Mouse (Mus musculus) CH12F3 (cell line): ENCODE results near the gene Phactr3.

ENCODE experiments used
- in situ Hi-C: fragments of 300-500 bp; cut with MboI; formaldehyde crosslinking; loops from 2 replicates; pipeline ENCODE4 v1.14.3; 2020; ENCODE audit warnings: low sequenced_read_pairs

Phactr3 gene

GRCm38 (mm10) chr2:178131606-178132365 lies 13.0 kb downstream of the Phactr3 start:
- in situ Hi-C loops, result loop anchor here (10.0 kb wide), 1 partner anchor 133 kb away; no protein-coding TSS in a partner anchor

- in situ Hi-C loops, result loop anchor here (10.0 kb wide), 1 partner anchor 129 kb away; no protein-coding TSS in a partner anchor
These were observed 16.9 kb downstream of the Phactr3 start for GRCm38 (mm10) chr2:178135713-178136112.

DNA sequence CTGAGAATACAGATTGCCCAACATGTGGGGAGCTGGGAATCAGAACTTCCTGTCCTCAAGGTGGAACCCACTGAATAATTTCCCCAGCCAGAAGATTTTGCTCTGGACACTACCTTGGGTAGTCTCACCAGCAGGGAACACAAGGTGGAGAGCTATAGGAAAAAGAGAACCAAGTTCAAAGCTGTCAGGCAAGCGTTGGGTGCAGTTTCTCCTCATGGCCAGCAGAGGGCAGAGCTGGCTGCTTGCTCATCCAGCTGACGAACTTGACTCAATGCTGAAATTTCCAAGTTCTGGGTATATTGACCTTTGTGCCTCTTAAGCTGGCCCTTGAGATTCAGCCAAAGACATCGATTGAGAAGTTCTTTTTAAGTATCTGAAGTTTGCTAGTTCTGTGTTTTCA lies 18.7 kb downstream of the Phactr3 start:
- in situ Hi-C loops, result loop anchor here (10.0 kb wide), 1 partner anchor 127 kb away; no protein-coding TSS in a partner anchor

- in situ Hi-C loops, result no loop called here
These were observed 22.7 kb downstream of the Phactr3 start for GRCm38 (mm10) chr2:178141489-178141922.

GRCm38 (mm10) chr2:178142291-178143023 lies 23.7 kb downstream of the Phactr3 start:
- in situ Hi-C loops, result no loop called here

DNA sequence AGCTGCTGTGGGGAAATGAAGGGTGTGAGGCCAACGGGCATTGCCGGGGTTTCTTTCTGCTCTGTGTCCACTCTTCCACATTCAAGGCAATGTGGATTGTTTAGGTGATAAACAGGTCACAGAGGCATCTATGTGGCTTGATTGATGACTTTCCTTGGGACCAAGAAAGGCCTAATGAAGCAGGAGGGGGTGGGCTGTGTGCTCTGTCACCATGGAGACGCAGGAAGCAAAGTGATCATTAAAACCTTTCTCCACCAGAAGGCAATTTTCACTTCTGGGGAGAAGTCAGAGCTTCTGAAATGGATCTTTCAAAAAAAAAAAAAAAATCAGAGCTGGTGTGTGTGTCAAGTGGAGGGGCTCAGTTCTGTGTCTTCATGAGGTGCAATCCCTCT lies 24.2 kb downstream of the Phactr3 start:
- in situ Hi-C loops, result no loop called here

- in situ Hi-C loops, result no loop called here
These were observed 25.1 kb downstream of the Phactr3 start for GRCm38 (mm10) chr2:178143898-178144297.

GRCm38 (mm10) chr2:178149312-178149711 lies 30.5 kb downstream of the Phactr3 start:
- in situ Hi-C loops, result no loop called here

- in situ Hi-C loops, result no loop called here
These were observed 31.9 kb downstream of the Phactr3 start for GRCm38 (mm10) chr2:178150697-178151096.

GRCm38 (mm10) chr2:178153601-178154000 lies 34.8 kb downstream of the Phactr3 start:
- in situ Hi-C loops, result no loop called here

DNA sequence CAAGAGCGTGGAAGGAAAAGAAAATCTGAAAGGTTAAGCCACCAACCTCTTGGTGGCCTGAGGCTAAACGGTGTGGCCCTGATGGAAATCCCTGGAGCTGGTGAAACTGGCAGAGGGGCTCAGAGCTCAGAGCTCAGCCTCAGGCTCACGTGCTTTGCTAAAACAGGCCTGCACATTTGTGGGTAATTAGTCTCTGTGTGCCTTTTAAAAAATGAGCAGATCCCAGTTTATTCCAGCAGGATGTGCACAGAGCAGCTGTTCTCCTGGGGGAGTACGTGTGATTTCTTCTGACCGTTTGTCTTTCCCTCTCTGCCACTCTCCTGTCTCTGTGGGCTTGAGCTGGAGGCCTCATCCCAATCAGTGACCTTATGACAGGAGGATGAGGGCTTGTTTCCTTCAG lies 35.4 kb downstream of the Phactr3 start:
- in situ Hi-C loops, result no loop called here

DNA sequence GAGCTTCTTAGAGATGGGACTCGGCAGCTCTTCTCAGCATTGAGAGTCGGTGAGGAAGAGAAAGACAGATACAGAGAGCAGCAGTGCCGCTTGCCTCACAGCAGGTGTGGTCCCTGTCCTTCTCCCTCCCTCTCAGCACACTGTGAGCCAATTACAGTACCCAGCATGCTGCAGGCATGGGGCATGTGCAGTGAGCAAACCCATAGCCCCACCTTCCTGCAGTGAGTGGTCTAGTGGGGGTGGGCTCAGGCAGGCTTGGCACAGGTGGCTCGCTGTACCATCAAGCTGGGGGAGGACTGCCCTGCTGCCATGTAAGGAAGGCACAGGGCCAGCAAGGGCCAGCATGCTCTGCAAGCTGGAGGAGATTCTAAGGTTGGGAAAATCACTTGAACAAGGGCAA lies 35.8 kb downstream of the Phactr3 start:
- in situ Hi-C loops, result no loop called here

DNA sequence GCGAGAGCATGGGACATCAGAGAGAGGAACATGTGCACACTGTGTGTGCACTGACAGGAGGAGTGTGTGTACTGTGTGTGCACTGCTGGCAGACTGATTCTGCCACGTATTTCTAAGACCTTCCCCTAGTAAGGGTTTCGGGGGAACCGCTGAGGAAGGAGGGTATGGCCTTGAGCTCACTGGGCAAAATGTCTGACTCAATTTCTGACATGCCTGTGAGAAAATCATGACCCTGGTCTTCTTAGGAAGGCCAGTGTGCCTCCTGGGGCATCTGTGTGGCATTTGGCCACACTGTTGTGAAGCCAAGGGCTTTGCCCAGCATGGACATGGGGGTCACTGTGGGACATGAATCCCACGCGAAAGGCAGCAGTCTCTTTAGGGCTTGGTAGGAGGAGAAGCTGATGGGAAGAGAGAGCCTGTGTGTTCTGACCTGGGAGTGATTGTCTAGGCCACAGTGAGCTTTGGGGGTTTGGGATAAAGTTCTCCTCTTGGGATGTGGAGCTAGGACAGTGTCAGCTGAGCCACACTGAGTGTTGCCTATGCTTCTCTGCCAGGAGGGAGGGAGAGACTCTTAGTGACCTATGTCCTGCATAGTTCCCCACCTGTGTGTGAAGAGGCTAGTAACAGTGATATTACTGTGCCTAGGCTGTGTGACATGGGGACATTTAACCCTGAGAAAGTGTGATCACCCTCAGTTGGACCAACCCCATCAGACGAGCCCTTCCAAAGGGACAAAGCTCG lies 36.6 kb downstream of the Phactr3 start:
- in situ Hi-C loops, result no loop called here

DNA sequence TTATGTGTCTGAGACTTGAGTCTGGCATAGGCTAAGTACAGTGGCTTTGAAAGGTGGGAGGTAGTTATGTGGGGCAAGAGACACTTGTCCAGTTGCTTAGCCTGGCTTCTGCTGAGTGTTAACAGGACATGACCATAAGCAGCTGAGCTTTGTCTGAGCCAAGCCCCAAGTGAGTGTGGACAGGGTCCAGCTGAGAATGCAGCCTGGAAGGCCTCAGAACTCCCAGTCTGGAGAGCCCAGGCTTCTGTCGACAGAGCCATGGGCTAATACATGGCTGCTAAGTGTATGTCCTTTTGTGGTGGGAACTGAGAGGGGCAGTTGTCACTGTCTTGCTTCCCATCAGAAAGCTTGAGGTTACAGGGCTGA lies 37.1 kb downstream of the Phactr3 start:
- in situ Hi-C loops, result no loop called here

DNA sequence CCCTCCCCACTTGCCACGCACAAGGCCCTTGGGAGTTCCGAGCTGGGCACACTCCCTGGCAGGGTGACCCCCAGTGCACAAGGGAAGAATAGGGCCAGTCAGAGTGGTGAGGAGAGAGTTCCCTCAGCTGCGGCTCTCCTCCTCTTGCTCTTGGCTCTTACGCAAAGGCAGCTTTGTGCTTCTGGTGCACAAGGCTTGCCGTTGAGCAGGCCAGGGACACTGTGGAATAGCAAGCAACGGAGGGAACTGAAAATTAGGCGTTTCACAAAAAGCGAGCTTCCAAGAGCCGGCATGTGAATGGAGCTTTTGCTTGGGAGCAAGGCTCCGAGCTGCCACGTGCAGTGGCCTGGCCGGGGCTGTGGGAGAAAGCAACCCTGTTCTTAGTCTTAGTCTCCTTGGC lies 40.2 kb downstream of the Phactr3 start:
- in situ Hi-C loops, result no loop called here

DNA sequence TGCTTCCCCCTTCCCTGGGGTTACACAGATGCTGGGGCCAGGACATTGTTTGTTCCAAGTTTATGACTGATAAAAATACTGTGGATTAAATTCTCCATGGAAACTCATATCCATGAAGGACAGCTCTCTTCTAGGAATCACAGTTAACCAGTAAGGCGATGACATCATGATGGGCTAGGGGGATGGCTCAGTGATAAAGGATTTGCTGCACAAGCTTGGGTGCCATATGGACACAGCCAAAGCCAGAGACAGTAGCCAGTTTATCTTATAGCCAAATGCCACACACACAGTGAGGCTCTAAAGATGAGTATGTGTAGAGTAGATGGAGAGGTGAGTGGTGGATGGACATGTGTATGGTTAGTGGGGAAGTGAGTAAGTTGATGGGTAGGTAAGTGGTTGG lies 45.2 kb downstream of the Phactr3 start:
- in situ Hi-C loops, result no loop called here

GRCm38 (mm10) chr2:178165943-178166342 lies 47.2 kb downstream of the Phactr3 start:
- in situ Hi-C loops, result no loop called here

GRCm38 (mm10) chr2:178169983-178170382 lies 51.2 kb downstream of the Phactr3 start:
- in situ Hi-C loops, result no loop called here

DNA sequence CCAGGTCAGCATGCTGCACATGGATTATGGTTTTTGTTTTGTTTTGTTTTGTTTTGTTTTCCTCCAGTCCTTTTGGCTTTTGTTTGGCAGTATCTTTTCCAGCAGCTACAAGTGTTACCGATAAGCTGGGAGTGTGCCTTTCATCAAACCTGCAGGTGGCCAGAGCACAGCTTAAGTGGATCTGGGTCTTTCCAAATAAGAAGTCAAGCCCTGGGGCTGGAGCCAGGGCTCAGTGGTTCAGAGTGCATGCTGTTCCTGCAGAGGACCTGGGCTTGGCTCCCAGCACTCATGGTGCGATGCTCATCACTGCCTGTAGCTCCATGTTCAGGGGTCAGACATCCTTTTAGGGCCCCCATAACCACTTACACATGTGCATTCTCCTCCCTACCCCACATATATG lies 55.2 kb downstream of the Phactr3 start:
- in situ Hi-C loops, result no loop called here

- in situ Hi-C loops, result no loop called here
These were observed 56.6 kb downstream of the Phactr3 start for GRCm38 (mm10) chr2:178175286-178175931.

DNA sequence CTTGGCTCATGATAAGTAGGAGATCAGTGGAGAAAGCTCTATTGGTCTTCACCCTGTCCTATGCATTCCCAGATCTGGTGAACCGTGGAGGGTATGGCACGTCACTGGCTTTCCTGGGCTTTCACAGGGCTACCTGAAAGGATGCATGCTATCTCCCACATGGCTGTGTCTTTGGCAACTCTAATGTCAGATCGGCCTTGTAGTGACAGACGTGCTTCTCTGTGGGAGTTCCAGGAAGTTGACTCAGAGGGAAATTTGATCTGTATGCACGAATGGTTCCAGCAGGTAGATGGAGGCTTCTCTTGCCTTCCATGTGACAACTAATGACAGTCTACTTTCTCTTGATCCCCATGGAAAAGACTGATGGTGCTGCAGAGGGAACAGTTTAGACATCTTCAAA lies 65.5 kb downstream of the Phactr3 start:
- in situ Hi-C loops, result no loop called here
